Mouse (Mus musculus): ENCODE measurements around the gene Uba7.

- TF ChIP-seq POLR2A (IDR thresholded peaks at IDR 0.05; ENCODE audit: insufficient read depth, low read depth, low read length) (no peak), CTCF (IDR thresholded peaks at IDR 0.05; ENCODE audit: insufficient read depth, low read depth, low read length) (no peak)
Measured at GRCm38 (mm10) chr9:107996049-107996448, 20.7 kb downstream of the Uba7 start, which contains the start of gene Gm20662.

Measured in olfactory bulb, adult 2 months (tissue).